10 mouse cellular contexts compared by ENCODE assay signal in genomic region chr9:58096629-58097301, GRCm38 (mm10). TPM values are rescaled to one million over a fixed set of nuclear protein-coding genes. Genes with fewer than 3 reads are reported as not detected.
A peak's percentile ranks its signal among the peaks of the same experiment; 100 is the strongest.
DNase-seq lines count a peak whose midpoint lies in the region; ATAC-seq and TF ChIP-seq lines count a peak whose summit lies in the region.
"Had no signal": no experiment of that assay in that cellular context is flagged by ENCODE, and none has a peak within 500 bp of the region (broad histone marks: within the 10 kb centered on the region; RNA-seq: fewer than 3 reads in every experiment).

No protein-coding gene starts in this region.

- ATAC-seq in neural tube, embryonic 13.5 days (ENCODE audit: low read depth), result peak; percentile 51
- peak; percentile 83 for ATAC-seq in hindbrain, embryonic 16.5 days
- ATAC-seq in liver, embryonic 11.5 days (replicated peaks; ENCODE audit: low FRiP score), result no peak
- ATAC-seq in kidney, embryonic 14.5 days (ENCODE audit: low FRiP score, low TSS enrichment), result no peak
- ATAC-seq in megakaryocyte-erythroid progenitor cell, adult 5-6 weeks (replicated peaks; ENCODE audit: low FRiP score, low TSS enrichment, poor library complexity, severe bottlenecking), result no peak

- no peak overlapping the region for H3K4me2 ChIP-seq in neural tube, embryonic 13.5 days
- no peak overlapping the region for H3K4me2 ChIP-seq in hindbrain, embryonic 16.5 days (ENCODE audit: low read length)
- no peak overlapping the region for H3K4me2 ChIP-seq in liver, embryonic 11.5 days
- no peak overlapping the region for H3K4me2 ChIP-seq in kidney, embryonic 14.5 days (replicated peaks; ENCODE audit: low read depth, low read length)
- H3K4me2 ChIP-seq: limb, embryonic 12.5 days had no signal

- no peaks in the 10 kb centered on the region for H3K36me3 ChIP-seq in neural tube, embryonic 13.5 days
- H3K36me3 ChIP-seq in hindbrain, embryonic 16.5 days (ENCODE audit: control insufficient read depth, insufficient read depth, low read length), result no peaks in the 10 kb centered on the region
- no peaks in the 10 kb centered on the region for H3K36me3 ChIP-seq in liver, embryonic 11.5 days (ENCODE audit: control insufficient read depth, insufficient read depth, low read length)
- H3K36me3 ChIP-seq in kidney, embryonic 14.5 days (ENCODE audit: control insufficient read depth, insufficient read depth, low read length), result no peaks in the 10 kb centered on the region
- H3K36me3 ChIP-seq: limb, embryonic 12.5 days had no signal

- no peak for DNase-seq in neural tube, embryonic 10.5 days (ENCODE audit: extremely low spot score, low spot score)
- DNase-seq in cerebellum, postnatal 36 days, result peak; percentile 40 to 55
- DNase-seq in liver, embryonic 11.5 days (ENCODE audit: low spot score), result no peak

- H3K9ac ChIP-seq in neural tube, embryonic 13.5 days, result no peak overlapping the region
- H3K9ac ChIP-seq in hindbrain, embryonic 16.5 days (ENCODE audit: low read depth, low read length), result no peak overlapping the region
- no peak overlapping the region for H3K9ac ChIP-seq in liver, embryonic 11.5 days (ENCODE audit: low read depth, low read length)
- H3K9ac ChIP-seq in kidney, embryonic 14.5 days (ENCODE audit: low read depth, low read length), result no peak overlapping the region
- H3K9ac ChIP-seq: limb, embryonic 12.5 days had no signal

- peaks cover 31% of the 10 kb centered on the region for H3K4me1 ChIP-seq in neural tube, embryonic 13.5 days (replicated peaks)
- peaks cover 11% of the 10 kb centered on the region for H3K4me1 ChIP-seq in hindbrain, embryonic 16.5 days (ENCODE audit: control insufficient read depth, insufficient read depth, low read depth, low read length)
- peaks cover 33% of the 10 kb centered on the region for H3K4me1 ChIP-seq in olfactory bulb, adult 2 months (ENCODE audit: control insufficient read depth, insufficient read depth, low read length)
- no peaks in the 10 kb centered on the region for H3K4me1 ChIP-seq in liver, embryonic 11.5 days (replicated peaks; ENCODE audit: control insufficient read depth, insufficient read depth, low read length)
- 0 out of 2 replicates have a peak, but pooled peaks cover 5% of the 10 kb centered on the region for H3K4me1 ChIP-seq in kidney, embryonic 14.5 days (ENCODE audit: control insufficient read depth, insufficient read depth, low read length)

- TF ChIP-seq POLR2A in olfactory bulb, adult 2 months (IDR thresholded peaks at IDR 0.05; ENCODE audit: insufficient read depth, low read depth, low read length), result no peak

- TF ChIP-seq CTCF in olfactory bulb, adult 2 months (IDR thresholded peaks at IDR 0.05; ENCODE audit: insufficient read depth, low read depth, low read length), result no peak

- H3K4me3 ChIP-seq in neural tube, embryonic 13.5 days, result no peak overlapping the region
- H3K4me3 ChIP-seq in hindbrain, embryonic 16.5 days (ENCODE audit: low read length), result no peak overlapping the region
- no peak overlapping the region for H3K4me3 ChIP-seq in olfactory bulb, adult 2 months (ENCODE audit: insufficient read depth, low read depth, low read length)
- no peak overlapping the region for H3K4me3 ChIP-seq in liver, embryonic 11.5 days (ENCODE audit: low read depth, low read length)
- H3K4me3 ChIP-seq in kidney, embryonic 14.5 days (ENCODE audit: low read length), result no peak overlapping the region
- H3K4me3 ChIP-seq: limb, embryonic 12.5 days had no signal

- H3K27ac ChIP-seq in neural tube, embryonic 13.5 days (replicated peaks), result peak overlapping the region; percentile 54
- peak overlapping the region; percentile 42 for H3K27ac ChIP-seq in hindbrain, embryonic 16.5 days (ENCODE audit: low read depth, low read length)
- peak overlapping the region; percentile 17; the same call in 1 of the 2 replicates for H3K27ac ChIP-seq in olfactory bulb, adult 2 months (ENCODE audit: insufficient read depth, low read depth, low read length)
- no peak overlapping the region for H3K27ac ChIP-seq in liver, embryonic 11.5 days (ENCODE audit: low read depth, low read length)
- no peak overlapping the region for H3K27ac ChIP-seq in kidney, embryonic 14.5 days (ENCODE audit: low read depth, low read length)

- 58% methylated on average over 5 of the region's 5 CpGs for WGBS in neural tube, embryonic 13.5 days
- WGBS in hindbrain, embryonic 16.5 days, result 41% methylated on average over 5 of the region's 5 CpGs
- 70% methylated on average over 5 of the region's 5 CpGs for WGBS in olfactory bulb, adult 2 months
- WGBS in liver, embryonic 11.5 days, result 38% methylated on average over 5 of the region's 5 CpGs
- 66% methylated on average over 5 of the region's 5 CpGs for WGBS in kidney, embryonic 14.5 days

- H3K27me3 ChIP-seq in neural tube, embryonic 13.5 days, result peaks cover 9% of the 10 kb centered on the region
- H3K27me3 ChIP-seq in hindbrain, embryonic 16.5 days (replicated peaks; ENCODE audit: control insufficient read depth, insufficient read depth, low read length), result no peaks in the 10 kb centered on the region
- peaks cover 15% of the 10 kb centered on the region; the same call in 1 of the 2 replicates for H3K27me3 ChIP-seq in liver, embryonic 11.5 days (replicated peaks; ENCODE audit: control insufficient read depth, insufficient read depth, low read length)
- no peaks in the 10 kb centered on the region for H3K27me3 ChIP-seq in kidney, embryonic 14.5 days (ENCODE audit: control insufficient read depth, insufficient read depth, low read length)
- H3K27me3 ChIP-seq: limb, embryonic 12.5 days had no signal

- no peaks in the 10 kb centered on the region for H3K9me3 ChIP-seq in neural tube, embryonic 13.5 days
- no peaks in the 10 kb centered on the region for H3K9me3 ChIP-seq in hindbrain, embryonic 16.5 days (ENCODE audit: control insufficient read depth, low read length)
- no peaks in the 10 kb centered on the region for H3K9me3 ChIP-seq in liver, embryonic 11.5 days (ENCODE audit: control insufficient read depth, low read length)
- no peaks in the 10 kb centered on the region for H3K9me3 ChIP-seq in kidney, embryonic 14.5 days (ENCODE audit: control insufficient read depth, low read length)
- H3K9me3 ChIP-seq: limb, embryonic 12.5 days had no signal

RNA-seq across cellular contexts. Expression of gene Ccdc33, which starts 21.9 kb away (rescaled TPM):
- 0.33 and 0.58 TPM in 2 replicates for polyA plus RNA-seq in neural tube, embryonic 13.5 days (2015; fragmentation: Nextera tagmentation; extraction: Ambion mirVana)
- 0.43 and 0.79 TPM in 2 replicates for polyA plus RNA-seq in hindbrain, embryonic 16.5 days (2015; fragmentation: Nextera tagmentation; extraction: Ambion mirVana)
- polyA plus RNA-seq in olfactory bulb, adult 2 months (2012; ENCODE audit: insufficient read depth, insufficient read length, low replicate concordance, missing spikeins), result not detected in 2 replicates
- polyA plus RNA-seq in liver, embryonic 11.5 days (2014; fragmentation: Nextera tagmentation; extraction: Ambion mirVana), result not detected in 2 replicates
- 0.09 and 0.57 TPM in 2 replicates for polyA plus RNA-seq in kidney, embryonic 14.5 days (2014; fragmentation: Nextera tagmentation; extraction: Ambion mirVana)
- not detected in 2 replicates for total RNA-seq in megakaryocyte-erythroid progenitor cell, adult 5-6 weeks (2014; fragmentation: Nextera tagmentation)
- total RNA-seq in megakaryocyte-erythroid progenitor cell, adult 5-6 weeks (2017), result not detected in 2 replicates
- polyA plus RNA-seq: heart, postnatal 0 days had no signal

RNA-seq across cellular contexts. Expression of gene Stra6, which starts 33.2 kb away (rescaled TPM):
- polyA plus RNA-seq in neural tube, embryonic 13.5 days (2015; fragmentation: Nextera tagmentation; extraction: Ambion mirVana), result 47.5 and 48.5 TPM in 2 replicates
- polyA plus RNA-seq in hindbrain, embryonic 16.5 days (2015; fragmentation: Nextera tagmentation; extraction: Ambion mirVana), result 11.6 and 16.4 TPM in 2 replicates
- polyA plus RNA-seq in olfactory bulb, adult 2 months (2012; ENCODE audit: insufficient read depth, insufficient read length, low replicate concordance, missing spikeins), result not detected in 2 replicates
- 5.9 and 7.2 TPM in 2 replicates for polyA plus RNA-seq in liver, embryonic 11.5 days (2014; fragmentation: Nextera tagmentation; extraction: Ambion mirVana)
- 25.7 and 39.2 TPM in 2 replicates for polyA plus RNA-seq in kidney, embryonic 14.5 days (2014; fragmentation: Nextera tagmentation; extraction: Ambion mirVana)
- total RNA-seq in megakaryocyte-erythroid progenitor cell, adult 5-6 weeks (2014; fragmentation: Nextera tagmentation), result not detected in 2 replicates
- not detected in 2 replicates for total RNA-seq in megakaryocyte-erythroid progenitor cell, adult 5-6 weeks (2017)

Comparison
In these comparisons a context has a peak if more than half of its experiments do, and no peak if none do; other contexts are left out.
1. ATAC-seq: peak in neural tube, embryonic 13.5 days (single experiment) and hindbrain, embryonic 16.5 days (single experiment); none in liver, embryonic 11.5 days (single experiment), kidney, embryonic 14.5 days (single experiment) and megakaryocyte-erythroid progenitor cell, adult 5-6 weeks (single experiment).
2. H3K27ac ChIP-seq: peak in neural tube, embryonic 13.5 days (single experiment), hindbrain, embryonic 16.5 days (single experiment) and olfactory bulb, adult 2 months (single experiment); none in liver, embryonic 11.5 days (single experiment) and kidney, embryonic 14.5 days (single experiment).
3. DNase-seq: peak in cerebellum, postnatal 36 days (2 of 2); none in neural tube, embryonic 10.5 days (single experiment) and liver, embryonic 11.5 days (single experiment).